Mouse (Mus musculus) right cerebral cortex, adult 2 months (tissue): ENCODE measurements around the gene Nedd9.

Experiments
- DNase-seq, 2 experiments: peaks; one replicate each; pipeline ENCODE4 v3.0.0; 2021 to 2022; ENCODE audit warnings: low spot score in 2 of 2

Gene Nedd9

GRCm38 (mm10) chr13:41486606-41487408 lies at the start of gene Nedd9:
Gene Nedd9 (minus strand): TSS chr13:41487362.
- no peak for DNase-seq

- no peak for DNase-seq
Measured at GRCm38 (mm10) chr13:41532625-41533024, 45.5 kb upstream of the Nedd9 start.

- no peak for DNase-seq
Measured at GRCm38 (mm10) chr13:41530326-41530725, 43.2 kb upstream of the Nedd9 start.

- no peak for DNase-seq
Measured at GRCm38 (mm10) chr13:41524208-41524607, 37.0 kb upstream of the Nedd9 start.

GRCm38 (mm10) chr13:41521296-41521695 lies 34.1 kb upstream of the Nedd9 start:
- no peak for DNase-seq

- DNase-seq, result no peak
Measured at GRCm38 (mm10) chr13:41520549-41521161, 33.5 kb upstream of the Nedd9 start.

- no peak for DNase-seq
Measured at GRCm38 (mm10) chr13:41519792-41520191, 32.6 kb upstream of the Nedd9 start.

- no peak for DNase-seq
Measured at GRCm38 (mm10) chr13:41517193-41517592, 30.0 kb upstream of the Nedd9 start.

- no peak for DNase-seq
Measured at GRCm38 (mm10) chr13:41515749-41516148, 28.6 kb upstream of the Nedd9 start.

- no peak for DNase-seq
Measured at GRCm38 (mm10) chr13:41514918-41515317, 27.8 kb upstream of the Nedd9 start.

- no peak for DNase-seq
Measured at GRCm38 (mm10) chr13:41513456-41513855, 26.3 kb upstream of the Nedd9 start.

- no peak for DNase-seq
Measured at GRCm38 (mm10) chr13:41512243-41512642, 25.1 kb upstream of the Nedd9 start.

- no peak for DNase-seq
Measured at GRCm38 (mm10) chr13:41510631-41511419, 23.7 kb upstream of the Nedd9 start.

GRCm38 (mm10) chr13:41505594-41505993 lies 18.4 kb upstream of the Nedd9 start:
- DNase-seq, result no peak

GRCm38 (mm10) chr13:41504997-41505396 lies 17.8 kb upstream of the Nedd9 start:
- no peak for DNase-seq

GRCm38 (mm10) chr13:41504448-41504847 lies 17.3 kb upstream of the Nedd9 start:
- DNase-seq, result no peak

- DNase-seq, result no peak
Measured at GRCm38 (mm10) chr13:41502917-41503301, 15.7 kb upstream of the Nedd9 start.

GRCm38 (mm10) chr13:41502136-41502916 lies 15.2 kb upstream of the Nedd9 start:
- no peak for DNase-seq

GRCm38 (mm10) chr13:41500793-41501192 lies 13.6 kb upstream of the Nedd9 start:
- DNase-seq, result no peak

- DNase-seq, result no peak
Measured at GRCm38 (mm10) chr13:41498611-41499121, 11.5 kb upstream of the Nedd9 start.

- DNase-seq, result no peak
Measured at GRCm38 (mm10) chr13:41494681-41495080, 7.5 kb upstream of the Nedd9 start.
